ENCODE assay signal across 15 mouse cellular contexts in the genomic region with DNA sequence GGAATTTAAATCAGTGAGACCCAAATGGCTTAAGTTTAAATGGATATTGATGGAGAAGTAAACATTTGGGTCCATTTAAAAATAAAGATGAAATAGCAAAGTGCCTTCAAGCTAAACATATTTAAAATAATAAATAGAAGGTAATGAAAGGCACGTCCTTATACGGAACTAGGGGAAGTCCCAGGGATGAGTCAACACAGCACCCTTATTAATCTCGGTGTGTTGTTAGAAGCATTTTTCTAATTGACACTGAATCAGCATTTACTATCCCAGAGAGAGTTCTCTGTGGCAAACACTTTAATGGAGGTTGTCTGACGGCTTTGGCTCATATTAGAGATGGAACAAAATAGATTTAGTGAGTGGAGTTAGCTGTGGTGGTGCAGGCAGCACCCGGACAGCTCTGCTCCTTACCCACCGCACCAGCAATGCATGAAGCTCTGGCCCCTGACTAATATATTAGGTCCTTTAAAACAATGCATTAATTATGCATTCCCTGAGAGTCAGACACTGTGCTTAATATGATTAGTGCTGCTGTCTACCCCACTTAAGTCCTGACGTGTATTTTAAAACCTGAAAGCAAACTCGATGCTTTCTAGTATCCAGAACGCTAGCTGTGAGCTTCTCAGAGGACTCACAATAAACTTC. TPM values are rescaled to one million over a fixed set of nuclear protein-coding genes. Genes with fewer than 3 reads are reported as not detected.
DNase-seq lines count a peak whose midpoint lies in the region; ATAC-seq and TF ChIP-seq lines count a peak whose summit lies in the region.
"Had no signal": no experiment of that assay in that cellular context is flagged by ENCODE, and none has a peak within 500 bp of the region (broad histone marks: within the 10 kb centered on the region; RNA-seq: fewer than 3 reads in every experiment).

No protein-coding gene starts in this region.

- H3K4me3 ChIP-seq in intestine, embryonic 14.5 days (ENCODE audit: low read depth, low read length) = no peak overlapping the region
- H3K4me3 ChIP-seq in intestine, embryonic 15.5 days (replicated peaks) = no peak overlapping the region
- no peak overlapping the region for H3K4me3 ChIP-seq in hindbrain, postnatal 0 days (ENCODE audit: low read length)
- H3K4me3 ChIP-seq: erythroblast, embryonic 14.5 days; heart, adult 2 months; limb, embryonic 13.5 days had no signal

- peak; percentile 48 for DNase-seq in intestine, embryonic 14.5 days (ENCODE audit: low spot score)
- peak; percentile 63 for DNase-seq in brain, embryonic 14.5 days (ENCODE audit: low read depth)
- peak; percentile 5 for DNase-seq in hindbrain, postnatal 0 days (ENCODE audit: low spot score)
- peak; percentile 54 for DNase-seq in retina, embryonic 14.5 days (ENCODE audit: low spot score)
- no peak for DNase-seq in kidney, adult 8-10 months
- DNase-seq in layer of hippocampus, adult 9-11 months = no peak
- DNase-seq: cerebellum, adult 11 months; heart, adult 2 months; heart, postnatal 14 days; kidney, adult 2 months; lung, adult 18-20 months; right cerebral cortex, adult 18-20 months had no signal

- 37% methylated on average over 9 of the region's 9 CpGs for WGBS in intestine, embryonic 14.5 days
- 30% methylated on average over 9 of the region's 9 CpGs for WGBS in intestine, embryonic 15.5 days
- 26% methylated on average over 9 of the region's 9 CpGs for WGBS in hindbrain, postnatal 0 days

- no peak for ATAC-seq in intestine, embryonic 14.5 days (replicated peaks; ENCODE audit: low FRiP score, low TSS enrichment, low read depth)
- ATAC-seq in intestine, embryonic 15.5 days = no peak
- no peak for ATAC-seq in hindbrain, postnatal 0 days

- H3K4me2 ChIP-seq in intestine, embryonic 14.5 days (ENCODE audit: low read length) = no peak overlapping the region
- H3K4me2 ChIP-seq in intestine, embryonic 15.5 days (replicated peaks) = no peak overlapping the region
- 0 out of 2 replicates have a peak overlapping the region, but pooled peaks have one; percentile 10 for H3K4me2 ChIP-seq in hindbrain, postnatal 0 days (ENCODE audit: low read depth, low read length)

- H3K36me3 ChIP-seq in intestine, embryonic 14.5 days (ENCODE audit: control insufficient read depth, insufficient read depth, low read length) = no peaks in the 10 kb centered on the region
- no peaks in the 10 kb centered on the region for H3K36me3 ChIP-seq in intestine, embryonic 15.5 days
- H3K36me3 ChIP-seq in hindbrain, postnatal 0 days (ENCODE audit: insufficient read depth, low read length) = no peaks in the 10 kb centered on the region
- H3K36me3 ChIP-seq: limb, embryonic 13.5 days had no signal

- no peaks in the 10 kb centered on the region for H3K9me3 ChIP-seq in intestine, embryonic 14.5 days (ENCODE audit: control insufficient read depth, low read length)
- H3K9me3 ChIP-seq in intestine, embryonic 15.5 days = no peaks in the 10 kb centered on the region
- H3K9me3 ChIP-seq in hindbrain, postnatal 0 days (ENCODE audit: low read length) = no peaks in the 10 kb centered on the region
- H3K9me3 ChIP-seq: limb, embryonic 13.5 days had no signal

- 0 out of 2 replicates have a peak, but pooled peaks cover 5% of the 10 kb centered on the region for H3K4me1 ChIP-seq in intestine, embryonic 14.5 days (replicated peaks; ENCODE audit: control insufficient read depth, insufficient read depth, low read length)
- H3K4me1 ChIP-seq in intestine, embryonic 15.5 days (replicated peaks) = 0 out of 2 replicates have a peak, but pooled peaks cover 4% of the 10 kb centered on the region
- H3K4me1 ChIP-seq in hindbrain, postnatal 0 days (ENCODE audit: insufficient read depth, low read length) = peaks cover 7% of the 10 kb centered on the region; the same call in 1 of the 2 replicates

- no peak overlapping the region for H3K27ac ChIP-seq in intestine, embryonic 14.5 days (ENCODE audit: low read depth)
- H3K27ac ChIP-seq in intestine, embryonic 15.5 days = no peak overlapping the region
- H3K27ac ChIP-seq in hindbrain, postnatal 0 days = no peak overlapping the region
- H3K27ac ChIP-seq: heart, adult 2 months; limb, embryonic 13.5 days had no signal

- H3K9ac ChIP-seq in intestine, embryonic 14.5 days (ENCODE audit: low read length) = no peak overlapping the region
- no peak overlapping the region for H3K9ac ChIP-seq in intestine, embryonic 15.5 days
- H3K9ac ChIP-seq in hindbrain, postnatal 0 days (replicated peaks; ENCODE audit: low read length) = no peak overlapping the region
- H3K9ac ChIP-seq: limb, embryonic 13.5 days had no signal

- TF ChIP-seq POLR2A in brain, embryonic 14.5 days (IDR thresholded peaks at IDR 0.05; ENCODE audit: borderline replicate concordance, extremely low read depth, insufficient read depth, insufficient read length, poor library complexity, severe bottlenecking) = no peak

- TF ChIP-seq CTCF in brain, embryonic 14.5 days (IDR thresholded peaks at IDR 0.05; ENCODE audit: borderline replicate concordance, extremely low read depth, insufficient read depth, insufficient read length) = no peak
- no peak for TF ChIP-seq CTCF in hindbrain, postnatal 0 days (IDR thresholded peaks at IDR 0.05; ENCODE audit: low read depth)

- H3K27me3 ChIP-seq in intestine, embryonic 14.5 days (replicated peaks; ENCODE audit: control insufficient read depth, insufficient read depth, low read length) = no peaks in the 10 kb centered on the region
- H3K27me3 ChIP-seq in intestine, embryonic 15.5 days (replicated peaks) = no peaks in the 10 kb centered on the region
- H3K27me3 ChIP-seq in hindbrain, postnatal 0 days (ENCODE audit: insufficient read depth, low read length) = no peaks in the 10 kb centered on the region

RNA-seq across cellular contexts. Expression of gene Cox10, which starts 56.7 kb away (rescaled TPM):
- 33.0 and 34.3 TPM in 2 replicates for polyA plus RNA-seq in intestine, embryonic 14.5 days (2014; fragmentation: Nextera tagmentation; extraction: Ambion mirVana)
- polyA plus RNA-seq in intestine, embryonic 15.5 days (2015; fragmentation: Nextera tagmentation; extraction: Ambion mirVana) = 28.6 and 33.9 TPM in 2 replicates
- polyA plus RNA-seq in brain, embryonic 14.5 days (2012; rRNA removed) = 13.5 and 16.8 TPM in 2 replicates
- total RNA-seq in hindbrain, postnatal 0 days (2014; rRNA removed) = 17.3 and 20.9 TPM in 2 replicates
- 28.9 and 33.0 TPM in 2 replicates for polyA plus RNA-seq in hindbrain, postnatal 0 days (2015; fragmentation: Nextera tagmentation; extraction: Ambion mirVana)

Comparison
In these comparisons a context has a peak if more than half of its experiments do, and no peak if none do; other contexts are left out.
1. DNase-seq: peak in intestine, embryonic 14.5 days (single experiment), brain, embryonic 14.5 days (single experiment), hindbrain, postnatal 0 days (single experiment) and retina, embryonic 14.5 days (single experiment); none in kidney, adult 8-10 months (0 of 2) and layer of hippocampus, adult 9-11 months (single experiment).